Mouse (Mus musculus) CH12.LX (cell line): ENCODE data around the gene Ergic1.

Experiments used
- CHD2 ChIP-seq: IDR thresholded peaks from 2 replicates; pipeline ENCODE4 v1.6.1; 2011; ENCODE audit warnings: low read length, improper control_type of control experiment
- CTCF ChIP-seq, 2 experiments: IDR thresholded peaks in 1 of 2; conservative IDR thresholded peaks in 1 of 2; 2 replicates each; pipeline ENCODE4 v1.5.1; 2011 to 2012; ENCODE audit warnings: low read depth in 2 of 2, low read length in 2 of 2, improper control_type of control experiment in 1 of 2, inconsistent platforms in 1 of 2, mild to moderate bottlenecking in 1 of 2, moderate library complexity in 1 of 2
- EP300 ChIP-seq: IDR thresholded peaks from 2 replicates; pipeline ENCODE4 v1.6.1; 2011; ENCODE audit warnings: low read length, improper control_type of control experiment
- ETS1 ChIP-seq: conservative IDR thresholded peaks from 2 replicates; pipeline ENCODE4 v1.6.1; 2012; ENCODE audit warnings: low read depth, mild to moderate bottlenecking, inconsistent platforms, low read length, improper control_type of control experiment, moderate library complexity
- JUN ChIP-seq: IDR thresholded peaks from 2 replicates; pipeline ENCODE4 v1.6.1; 2011; ENCODE audit warnings: low read depth, mild to moderate bottlenecking, low read length, improper control_type of control experiment, moderate library complexity; ENCODE audit not compliant: insufficient read depth
- KAT2A ChIP-seq: IDR thresholded peaks from 2 replicates; pipeline ENCODE4 v1.6.1; 2012; ENCODE audit warnings: low read length, improper control_type of control experiment, inconsistent platforms; ENCODE audit not compliant: insufficient replicate concordance
- MAFK ChIP-seq: IDR thresholded peaks from 2 replicates; pipeline ENCODE4 v1.6.1; 2011; ENCODE audit warnings: low read length, improper control_type of control experiment; ENCODE audit not compliant: insufficient replicate concordance
- MAZ ChIP-seq: IDR thresholded peaks from 2 replicates; pipeline ENCODE4 v1.6.1; 2012; ENCODE audit warnings: low read depth, mild to moderate bottlenecking, inconsistent platforms, low read length, improper control_type of control experiment, moderate library complexity
- PAX5 ChIP-seq: IDR thresholded peaks from 2 replicates; pipeline ENCODE4 v1.6.1; 2012; ENCODE audit warnings: low read length, inconsistent platforms, mixed read lengths
- POLR2A ChIP-seq: IDR thresholded peaks from 2 replicates; pipeline ENCODE4 v1.6.1; 2011; ENCODE audit warnings: low read depth, mild to moderate bottlenecking, improper control_type of control experiment, low read length
- RCOR1 ChIP-seq: conservative IDR thresholded peaks from 2 replicates; pipeline ENCODE4 v1.6.1; 2012; ENCODE audit warnings: low read depth, mild to moderate bottlenecking, inconsistent platforms, low read length, improper control_type of control experiment
- SIN3A ChIP-seq: IDR thresholded peaks from 2 replicates; pipeline ENCODE4 v1.6.1; 2012; ENCODE audit warnings: low read length, improper control_type of control experiment, inconsistent platforms
- TCF12 ChIP-seq: IDR thresholded peaks from 2 replicates; pipeline ENCODE4 v1.6.1; 2014; ENCODE audit warnings: low read depth, mild to moderate bottlenecking, inconsistent platforms, low read length, improper control_type of control experiment
- ZC3H11A ChIP-seq: IDR thresholded peaks from 2 replicates; pipeline ENCODE4 v1.6.1; 2012; ENCODE audit warnings: low read depth, mild to moderate bottlenecking, inconsistent platforms, low read length, improper control_type of control experiment

GRCm38 (mm10) chr17:26574701-26575100 is 13.4 kb downstream of the Ergic1 start:
- TF ChIP-seq CHD2 (no peak), PAX5 (no peak), CTCF (conservative IDR thresholded peaks at IDR 0.05 in 1 of 2, IDR thresholded peaks at IDR 0.05 in 1 of 2; ENCODE audit: low read depth in 2 of 2, low read length in 2 of 2) (no peak), POLR2A (no peak), ETS1 (no peak), EP300 (no peak), MAZ (no peak), TCF12 (no peak), RCOR1 (no peak), SIN3A (no peak), ZC3H11A (no peak), JUN (no peak), KAT2A (no peak), MAFK (no peak)
